Mouse (Mus musculus) cerebellum, postnatal 25 days (tissue): ENCODE data around the gene Bloc1s3.

Experiments
- DNase-seq, 2 experiments: peaks; one replicate each; pipeline ENCODE4 v3.0.0; 2021; ENCODE audit warnings: mixed read lengths in 2 of 2

Bloc1s3 gene

GRCm38 (mm10) chr7:19473875-19474443 lies 34.2 kb downstream of the Bloc1s3 start:
- peak; percentile 79 to 87 for DNase-seq

GRCm38 (mm10) chr7:19472403-19472802 lies 35.8 kb downstream of the Bloc1s3 start:
- DNase-seq = no peak

DNA sequence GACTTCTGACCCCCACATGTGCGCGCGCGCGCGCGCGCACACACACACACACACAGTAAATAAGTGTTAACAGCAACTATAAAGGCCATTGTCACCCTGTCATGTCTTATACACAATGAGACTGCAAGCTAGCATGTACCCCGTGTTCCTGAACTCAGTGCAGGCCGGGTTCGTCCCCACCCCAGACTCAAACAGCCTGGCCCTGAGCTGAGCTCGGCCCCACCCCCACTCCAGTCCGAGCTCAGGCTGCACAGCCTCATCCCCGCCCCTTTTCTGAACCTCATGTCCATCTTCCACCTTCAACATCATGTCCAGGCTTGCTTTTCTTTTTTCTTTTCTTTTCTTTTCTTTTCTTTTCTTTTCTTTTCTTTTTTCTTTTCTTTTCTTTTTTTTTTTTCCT lies 37.9 kb downstream of the Bloc1s3 start:
- DNase-seq = no peak

- no peak for DNase-seq
Measured at GRCm38 (mm10) chr7:19469404-19469803, 38.8 kb downstream of the Bloc1s3 start.

- no peak for DNase-seq
Measured at GRCm38 (mm10) chr7:19468279-19468678, 39.9 kb downstream of the Bloc1s3 start.

DNA sequence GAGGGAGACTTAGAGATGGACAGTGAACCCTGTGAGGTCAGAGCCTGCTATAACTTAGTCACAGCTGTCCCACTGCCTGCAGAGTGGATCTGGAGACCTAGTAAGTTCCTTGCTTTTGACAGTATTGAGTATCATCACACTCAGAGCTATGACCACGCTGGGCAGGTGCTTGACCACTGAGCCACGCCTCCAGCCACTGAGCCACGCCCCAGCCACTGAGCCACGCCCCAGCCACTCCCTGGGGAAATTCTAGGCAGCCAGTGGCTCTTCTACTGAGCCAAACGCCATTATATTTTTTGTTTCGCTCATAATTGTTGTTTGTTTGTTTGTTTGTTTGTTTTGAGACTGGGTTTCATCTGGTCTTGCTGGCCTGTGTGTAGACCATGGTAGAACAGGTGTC lies 40.5 kb downstream of the Bloc1s3 start:
- DNase-seq = no peak

DNA sequence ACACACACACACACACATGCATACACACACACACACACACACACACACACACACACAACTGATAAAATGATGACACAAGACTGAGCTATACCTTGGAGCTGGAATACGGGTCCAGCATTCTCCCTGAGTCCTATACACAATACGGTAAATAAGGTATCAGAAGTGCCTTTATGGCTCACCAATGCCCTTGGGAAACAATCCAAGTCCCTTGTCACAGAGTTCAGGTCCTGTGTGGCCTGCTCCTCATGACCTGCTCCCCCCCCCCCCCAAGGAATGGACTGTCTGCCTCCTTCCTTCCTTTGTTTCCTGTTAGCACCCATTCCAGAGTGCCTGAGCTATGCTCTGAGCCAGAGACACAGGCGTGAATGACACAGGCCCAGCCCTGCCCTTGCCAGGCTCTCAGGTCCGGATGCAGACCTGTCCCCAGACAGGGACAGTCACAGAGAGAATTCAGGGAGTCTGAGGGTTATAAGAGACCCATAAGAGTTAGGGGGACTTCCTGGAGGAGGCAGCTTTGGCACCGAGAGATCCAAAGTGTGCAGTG lies 41.5 kb downstream of the Bloc1s3 start:
- DNase-seq = no peak

DNA sequence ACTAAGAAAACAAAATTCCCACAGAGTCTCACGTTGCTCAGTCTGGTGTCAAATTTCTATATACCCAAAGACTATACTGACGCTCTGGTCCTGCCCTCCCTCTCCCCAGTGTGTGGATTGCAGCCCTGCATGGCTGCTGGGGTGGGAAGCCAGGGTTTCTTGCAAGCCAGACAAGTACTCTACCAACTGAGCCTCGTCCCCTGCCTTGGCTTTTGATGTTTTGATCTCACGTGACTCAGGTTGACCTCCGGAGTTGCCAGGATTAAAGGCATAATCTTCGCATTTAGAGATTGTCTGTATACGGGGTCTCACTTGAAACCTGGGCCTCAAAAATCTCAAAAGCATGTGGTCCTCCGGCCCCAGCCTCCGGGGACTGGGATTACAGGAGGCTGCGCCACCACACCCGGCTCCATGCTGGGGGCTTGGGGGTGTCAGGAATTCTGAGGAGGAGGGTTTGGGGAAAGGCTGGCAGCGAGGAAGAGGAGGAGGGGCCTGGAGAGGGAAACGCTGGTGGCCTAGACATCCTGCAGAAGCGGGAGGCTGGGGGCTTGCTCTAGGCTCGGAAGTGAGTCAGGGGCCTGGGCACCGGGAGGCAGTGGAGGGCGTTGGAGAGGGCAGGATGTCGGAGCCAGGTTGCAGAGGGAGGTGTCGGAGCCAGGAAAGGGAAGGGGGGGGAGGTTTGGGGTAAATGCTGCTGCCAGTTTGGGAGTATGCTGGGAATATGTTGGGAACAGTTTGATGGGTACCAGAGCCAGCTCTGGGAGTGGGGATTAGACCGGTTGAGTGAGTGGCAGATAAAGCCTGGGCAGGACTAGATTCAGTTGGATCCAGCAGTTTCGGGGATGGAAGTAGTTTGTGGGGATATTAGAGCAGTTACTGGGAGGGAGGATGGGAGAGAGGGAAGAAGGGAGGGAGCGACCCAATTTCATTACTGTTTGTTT lies 43.5 kb downstream of the Bloc1s3 start:
- DNase-seq = no peak

DNA sequence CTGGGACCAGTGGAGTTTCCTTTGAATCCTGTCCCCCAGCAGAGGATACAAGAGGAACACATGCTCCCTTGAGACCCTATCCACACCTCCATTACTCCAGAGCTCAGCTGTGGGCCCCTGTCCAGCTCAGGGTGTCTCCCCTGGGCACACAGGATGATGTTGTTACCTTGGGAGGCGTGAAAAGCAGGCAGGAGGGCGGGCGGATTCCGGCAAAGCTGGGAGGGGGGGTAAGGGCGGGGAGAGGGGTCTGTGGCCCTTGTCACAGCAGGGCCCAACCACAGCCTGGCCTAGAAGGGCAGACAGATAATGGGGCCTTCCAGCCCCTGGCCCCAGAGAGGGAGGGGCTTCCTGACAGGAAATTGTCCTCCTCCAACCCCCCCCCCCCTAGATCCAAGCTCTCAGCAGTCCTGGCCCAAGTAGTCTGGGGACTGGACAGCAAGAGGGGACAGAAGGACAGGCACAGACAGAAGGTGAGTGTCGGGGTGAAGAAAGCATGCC lies 45.2 kb downstream of the Bloc1s3 start, which contains the start of gene Exoc3l2:
TSS of gene Exoc3l2 (plus strand) at position 448 of the 498 bp plus-strand sequence.
- no peak for DNase-seq

DNA sequence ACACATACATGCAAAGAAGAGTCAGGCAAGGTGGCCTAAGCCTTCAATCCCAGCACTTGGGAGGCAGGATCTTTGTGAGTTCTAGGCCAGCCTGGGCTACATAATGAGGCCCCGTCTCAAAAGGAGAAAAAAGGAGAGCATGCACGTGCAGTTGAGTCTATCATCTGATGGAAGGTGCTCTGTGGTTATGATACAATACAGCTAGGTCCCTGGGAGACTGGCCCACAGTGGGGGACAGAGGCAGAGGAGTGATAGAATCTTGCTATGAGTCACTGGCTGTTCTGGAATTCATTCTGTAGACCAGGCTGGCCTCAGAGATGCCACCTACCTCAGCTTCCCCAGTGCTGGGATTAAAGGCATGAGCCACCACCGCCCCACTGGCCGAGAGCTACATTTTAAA lies 45.7 kb downstream of the Bloc1s3 start:
- no peak for DNase-seq

DNA sequence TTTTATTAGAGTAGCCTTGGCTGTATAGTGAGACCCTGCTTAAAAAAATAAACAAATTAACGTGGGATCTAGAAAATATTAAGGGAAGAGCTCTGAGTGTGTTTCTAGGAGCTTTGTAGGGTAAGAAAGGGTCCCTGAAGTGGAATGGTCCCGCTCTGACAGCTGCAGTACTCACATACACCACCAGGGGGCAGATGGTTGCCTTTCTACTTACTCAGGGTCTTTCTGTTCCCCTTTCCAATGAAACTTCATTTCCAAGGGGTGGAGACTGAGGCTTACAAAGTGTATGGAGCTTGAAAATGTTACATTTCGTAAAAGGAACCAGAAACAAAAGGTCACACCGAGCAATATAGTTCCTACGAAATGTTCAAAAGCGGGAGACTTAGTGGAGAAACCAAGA lies 46.7 kb downstream of the Bloc1s3 start:
- peak; percentile 74 to 83 for DNase-seq

GRCm38 (mm10) chr7:19460500-19460899 lies 47.7 kb downstream of the Bloc1s3 start:
- no peak for DNase-seq

DNA sequence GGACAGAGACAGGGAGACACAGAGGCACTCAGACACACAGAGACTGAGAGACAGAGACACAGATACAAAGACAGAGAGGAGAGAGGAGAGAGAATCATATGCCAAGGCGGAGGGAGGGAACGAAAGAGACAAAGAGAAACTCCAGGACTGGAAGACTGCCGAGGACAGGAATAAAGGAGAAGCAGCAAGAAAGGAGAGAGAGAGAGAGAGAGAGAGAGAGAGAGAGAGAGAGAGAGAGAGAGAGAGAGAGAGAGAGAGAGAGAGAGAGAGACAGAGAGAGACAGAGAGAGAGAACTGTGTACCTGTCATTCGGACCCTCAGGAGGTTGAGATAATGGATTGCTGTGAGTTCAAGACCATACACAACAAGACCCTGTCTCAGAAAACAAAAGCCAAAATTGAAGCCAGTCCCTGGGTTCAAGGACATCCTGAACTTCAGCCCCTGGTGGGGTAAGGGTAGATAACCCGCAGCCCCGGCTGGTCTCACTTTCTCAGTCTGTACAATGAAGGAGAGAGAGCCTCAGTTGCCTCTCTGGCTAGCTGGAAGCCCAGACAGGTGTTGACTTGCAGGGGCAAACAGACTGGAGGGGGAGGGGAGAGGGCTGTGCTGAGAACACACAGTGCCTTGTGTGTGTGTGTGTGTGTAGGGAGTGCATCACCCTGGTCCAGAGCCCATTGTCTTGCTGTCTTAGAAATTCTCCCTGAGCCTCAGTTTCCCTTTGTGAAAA lies 48.9 kb downstream of the Bloc1s3 start:
- DNase-seq = no peak

DNA sequence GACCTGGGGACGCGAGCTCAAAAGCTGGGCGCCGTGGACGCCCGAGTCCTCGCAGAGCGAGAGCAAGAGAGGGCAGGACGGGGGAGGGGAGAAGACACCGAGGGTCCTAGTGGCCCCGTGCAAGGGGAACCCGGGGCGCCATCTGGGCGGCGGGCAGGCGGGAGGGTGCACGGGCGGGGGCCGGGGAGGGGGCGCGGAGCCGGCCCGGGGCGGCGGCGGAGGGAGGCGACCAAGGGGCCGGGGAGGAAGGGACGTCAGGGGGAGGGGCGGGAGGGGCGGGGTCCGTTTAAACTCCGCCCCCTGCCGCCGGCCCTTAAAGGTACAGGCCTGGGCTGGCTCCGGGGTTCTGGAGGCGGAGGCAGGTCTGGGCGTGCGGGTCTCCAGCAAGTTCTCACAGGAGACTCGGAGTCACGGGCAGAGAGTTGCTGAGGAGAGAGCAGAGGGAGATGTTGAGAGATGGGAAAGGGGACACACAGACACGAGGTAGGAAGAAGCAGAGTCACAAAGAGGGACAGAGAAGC lies 49.5 kb downstream of the Bloc1s3 start, which contains the start of gene Mark4:
TSS of gene Mark4 (minus strand) at position 231 of the 521 bp plus-strand sequence.
- peak; percentile 80 to 87 for DNase-seq

DNA sequence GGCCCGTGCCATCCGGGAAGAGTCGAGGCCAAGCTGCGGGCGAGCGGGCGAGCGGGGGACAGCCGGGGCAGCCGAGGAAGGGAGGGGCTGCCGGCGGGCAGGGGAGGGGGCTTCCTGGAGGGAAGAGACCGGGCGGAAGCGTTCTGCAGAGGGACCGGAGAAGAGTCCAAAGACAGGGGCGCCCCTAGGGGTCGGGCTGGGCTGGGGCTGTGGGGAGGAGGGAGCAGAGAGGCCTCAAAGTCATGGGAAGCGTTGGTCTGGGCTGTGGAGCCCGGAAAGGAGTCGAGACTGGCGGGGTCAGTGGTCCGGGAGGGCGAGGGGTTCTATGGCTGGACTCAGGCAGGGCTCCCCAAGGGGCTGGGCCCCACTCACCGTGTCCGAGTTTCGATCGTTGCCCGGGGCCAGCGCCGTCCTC lies 50.1 kb downstream of the Bloc1s3 start:
- DNase-seq = peak in 1 of 2 experiments; percentile 67

GRCm38 (mm10) chr7:19457414-19458071 lies 50.6 kb downstream of the Bloc1s3 start:
- peak in 1 of 2 experiments; percentile 45 for DNase-seq

- DNase-seq = no peak
Measured at GRCm38 (mm10) chr7:19456628-19457027, 51.5 kb downstream of the Bloc1s3 start.

GRCm38 (mm10) chr7:19455819-19456495 lies 52.2 kb downstream of the Bloc1s3 start:
- peak; percentile 34 to 45 for DNase-seq

DNA sequence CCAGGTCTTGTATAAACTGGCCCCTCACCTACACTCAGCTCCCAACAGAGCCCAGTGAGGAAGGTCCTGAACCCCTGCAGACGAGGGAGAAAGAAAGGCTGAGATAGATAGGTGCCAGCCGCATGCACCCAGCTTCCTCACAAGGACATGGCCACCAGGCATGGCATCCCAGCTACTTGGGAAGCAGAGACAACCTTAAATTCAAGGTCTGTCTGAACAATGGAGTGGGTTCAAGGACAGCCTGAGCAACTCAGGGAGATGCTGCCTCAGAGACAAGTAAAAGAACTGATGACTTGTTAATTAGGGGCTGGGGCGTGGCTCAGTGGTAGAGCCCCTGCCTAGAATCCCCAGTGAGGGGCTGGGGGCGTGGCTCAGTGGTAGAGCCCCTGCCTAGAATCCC lies 53.0 kb downstream of the Bloc1s3 start:
- no peak for DNase-seq
